Mouse (Mus musculus): ENCODE data around the gene Fndc3b. TPM values are rescaled to one million over a fixed set of nuclear protein-coding genes. Genes with fewer than 3 reads are reported as not detected.

Fndc3b gene
- polyA plus RNA-seq, 1 experiment from 2014 or later: 12.0 TPM

GRCm38 (mm10) chr3:27491821-27492220, 219.3 kb downstream of the Fndc3b start:
- H3K4me3 ChIP-seq (ENCODE audit: low read depth, low read length): no peak overlapping the region
- H3K9ac ChIP-seq (ENCODE audit: low read length): no peak overlapping the region
- H3K4me1 ChIP-seq (ENCODE audit: control insufficient read depth, insufficient read depth, low read length): no peaks in the 10 kb centered on the region
- no peaks in the 10 kb centered on the region for H3K9me3 ChIP-seq (ENCODE audit: control insufficient read depth, low read length)
- H3K27me3 ChIP-seq (ENCODE audit: control insufficient read depth, insufficient read depth, low read length): no peaks in the 10 kb centered on the region
- no peak overlapping the region for H3K4me2 ChIP-seq (ENCODE audit: low read depth, severe bottlenecking)
- WGBS: 90% methylated on average over 6 of the region's 6 CpGs
- DNase-seq (ENCODE audit: low spot score): no peak
- no peaks in the 10 kb centered on the region for H3K36me3 ChIP-seq (ENCODE audit: control insufficient read depth, insufficient read depth, low read length)
- ATAC-seq (ENCODE audit: insufficient number of reproducible peaks, low FRiP score, low TSS enrichment, low read depth): no peak
- no peak overlapping the region for H3K27ac ChIP-seq (replicated peaks; ENCODE audit: low read depth, low read length)

GRCm38 (mm10) chr3:27491367-27491766, 219.7 kb downstream of the Fndc3b start:
- DNase-seq (ENCODE audit: low spot score) (no peak), ATAC-seq (ENCODE audit: insufficient number of reproducible peaks, low FRiP score, low TSS enrichment, low read depth) (no peak)
- H3K27ac ChIP-seq (replicated peaks; ENCODE audit: low read depth, low read length): no peak overlapping the region
- no peaks in the 10 kb centered on the region for H3K4me1 ChIP-seq (ENCODE audit: control insufficient read depth, insufficient read depth, low read length)
- no peaks in the 10 kb centered on the region for H3K36me3 ChIP-seq (ENCODE audit: control insufficient read depth, insufficient read depth, low read length)
- no peaks in the 10 kb centered on the region for H3K9me3 ChIP-seq (ENCODE audit: control insufficient read depth, low read length)
- H3K9ac ChIP-seq (ENCODE audit: low read length): no peak overlapping the region
- H3K4me3 ChIP-seq (ENCODE audit: low read depth, low read length): no peak overlapping the region
- no peaks in the 10 kb centered on the region for H3K27me3 ChIP-seq (ENCODE audit: control insufficient read depth, insufficient read depth, low read length)
- H3K4me2 ChIP-seq (ENCODE audit: low read depth, severe bottlenecking): no peak overlapping the region
- WGBS: 95% methylated on average over 8 of the region's 8 CpGs

GRCm38 (mm10) chr3:27490891-27491290, 220.2 kb downstream of the Fndc3b start:
- Histone ChIP-seq H3K4me2 (ENCODE audit: low read depth, severe bottlenecking) (no peak overlapping the region), H3K9me3 (ENCODE audit: control insufficient read depth, low read length) (no peaks in the 10 kb centered on the region), H3K9ac (ENCODE audit: low read length) (no peak overlapping the region), H3K27me3 (ENCODE audit: control insufficient read depth, insufficient read depth, low read length) (no peaks in the 10 kb centered on the region), H3K4me3 (ENCODE audit: low read depth, low read length) (no peak overlapping the region), H3K36me3 (ENCODE audit: control insufficient read depth, insufficient read depth, low read length) (no peaks in the 10 kb centered on the region; the same call in 1 of the 2 replicates), H3K27ac (replicated peaks; ENCODE audit: low read depth, low read length) (no peak overlapping the region), H3K4me1 (ENCODE audit: control insufficient read depth, insufficient read depth, low read length) (no peaks in the 10 kb centered on the region)
- DNase-seq (ENCODE audit: low spot score) (no peak), ATAC-seq (ENCODE audit: insufficient number of reproducible peaks, low FRiP score, low TSS enrichment, low read depth) (no peak)
- 92% methylated on average over 9 of the region's 9 CpGs for WGBS

- no peak for ATAC-seq (ENCODE audit: insufficient number of reproducible peaks, low FRiP score, low TSS enrichment, low read depth)
- H3K27ac ChIP-seq (replicated peaks; ENCODE audit: low read depth, low read length): no peak overlapping the region
- no peak overlapping the region for H3K4me3 ChIP-seq (ENCODE audit: low read depth, low read length)
- H3K27me3 ChIP-seq (ENCODE audit: control insufficient read depth, insufficient read depth, low read length): no peaks in the 10 kb centered on the region
- H3K9me3 ChIP-seq (ENCODE audit: control insufficient read depth, low read length): no peaks in the 10 kb centered on the region
- H3K4me1 ChIP-seq (ENCODE audit: control insufficient read depth, insufficient read depth, low read length): no peaks in the 10 kb centered on the region
- H3K4me2 ChIP-seq (ENCODE audit: low read depth, severe bottlenecking): no peak overlapping the region
- WGBS: 89% methylated on average over 6 of the region's 6 CpGs
- no peaks in the 10 kb centered on the region; the same call in 1 of the 2 replicates for H3K36me3 ChIP-seq (ENCODE audit: control insufficient read depth, insufficient read depth, low read length)
- H3K9ac ChIP-seq (ENCODE audit: low read length): no peak overlapping the region
- no peak for DNase-seq (ENCODE audit: low spot score)
Measured at GRCm38 (mm10) chr3:27489550-27489949, 221.6 kb downstream of the Fndc3b start.

- Histone ChIP-seq H3K4me3 (ENCODE audit: low read depth, low read length) (no peak overlapping the region), H3K4me1 (ENCODE audit: control insufficient read depth, insufficient read depth, low read length) (no peaks in the 10 kb centered on the region; the same call in 1 of the 2 replicates), H3K9ac (ENCODE audit: low read length) (no peak overlapping the region), H3K36me3 (ENCODE audit: control insufficient read depth, insufficient read depth, low read length) (no peaks in the 10 kb centered on the region; the same call in 1 of the 2 replicates), H3K27me3 (ENCODE audit: control insufficient read depth, insufficient read depth, low read length) (no peaks in the 10 kb centered on the region), H3K4me2 (ENCODE audit: low read depth, severe bottlenecking) (no peak overlapping the region), H3K27ac (replicated peaks; ENCODE audit: low read depth, low read length) (no peak overlapping the region), H3K9me3 (ENCODE audit: control insufficient read depth, low read length) (no peaks in the 10 kb centered on the region)
- no peak for DNase-seq (ENCODE audit: low spot score)
- ATAC-seq (ENCODE audit: insufficient number of reproducible peaks, low FRiP score, low TSS enrichment, low read depth): no peak
- WGBS: 90% methylated on average over 4 of the region's 4 CpGs
Measured at GRCm38 (mm10) chr3:27485141-27485540, 226.0 kb downstream of the Fndc3b start.

GRCm38 (mm10) chr3:27484698-27485097, 226.4 kb downstream of the Fndc3b start:
- H3K36me3 ChIP-seq (ENCODE audit: control insufficient read depth, insufficient read depth, low read length): no peaks in the 10 kb centered on the region; the same call in 1 of the 2 replicates
- WGBS: 69% methylated on average over 3 of the region's 3 CpGs
- ATAC-seq (ENCODE audit: insufficient number of reproducible peaks, low FRiP score, low TSS enrichment, low read depth): no peak

GRCm38 (mm10) chr3:27483762-27484161, 227.3 kb downstream of the Fndc3b start:
- Histone ChIP-seq H3K9ac (ENCODE audit: low read length) (no peak overlapping the region), H3K27ac (replicated peaks; ENCODE audit: low read depth, low read length) (no peak overlapping the region), H3K27me3 (ENCODE audit: control insufficient read depth, insufficient read depth, low read length) (no peaks in the 10 kb centered on the region), H3K4me1 (ENCODE audit: control insufficient read depth, insufficient read depth, low read length) (no peaks in the 10 kb centered on the region; the same call in 1 of the 2 replicates), H3K36me3 (ENCODE audit: control insufficient read depth, insufficient read depth, low read length) (no peaks in the 10 kb centered on the region; the same call in 1 of the 2 replicates), H3K4me3 (ENCODE audit: low read depth, low read length) (no peak overlapping the region), H3K9me3 (ENCODE audit: control insufficient read depth, low read length) (no peaks in the 10 kb centered on the region), H3K4me2 (ENCODE audit: low read depth, severe bottlenecking) (no peak overlapping the region)
- ATAC-seq (ENCODE audit: insufficient number of reproducible peaks, low FRiP score, low TSS enrichment, low read depth): no peak
- DNase-seq (ENCODE audit: low spot score): no peak
- WGBS: 84% methylated on average over 10 of the region's 10 CpGs

More at GRCm38 (mm10) chr3:27484698-27485097, 226.4 kb downstream of the Fndc3b start:
- no peaks in the 10 kb centered on the region for H3K9me3 ChIP-seq (ENCODE audit: control insufficient read depth, low read length)
- no peak overlapping the region for H3K9ac ChIP-seq (ENCODE audit: low read length)
- no peaks in the 10 kb centered on the region for H3K27me3 ChIP-seq (ENCODE audit: control insufficient read depth, insufficient read depth, low read length)
- H3K4me3 ChIP-seq (ENCODE audit: low read depth, low read length): no peak overlapping the region
- H3K27ac ChIP-seq (replicated peaks; ENCODE audit: low read depth, low read length): no peak overlapping the region
- H3K4me2 ChIP-seq (ENCODE audit: low read depth, severe bottlenecking): no peak overlapping the region
- H3K4me1 ChIP-seq (ENCODE audit: control insufficient read depth, insufficient read depth, low read length): no peaks in the 10 kb centered on the region; the same call in 1 of the 2 replicates
- DNase-seq (ENCODE audit: low spot score): no peak

GRCm38 (mm10) chr3:27483321-27483720, 227.8 kb downstream of the Fndc3b start:
- no peaks in the 10 kb centered on the region; the same call in 1 of the 2 replicates for H3K36me3 ChIP-seq (ENCODE audit: control insufficient read depth, insufficient read depth, low read length)

GRCm38 (mm10) chr3:27481738-27482137, 229.4 kb downstream of the Fndc3b start:
- Histone ChIP-seq H3K36me3 (ENCODE audit: control insufficient read depth, insufficient read depth, low read length) (no peaks in the 10 kb centered on the region; the same call in 1 of the 2 replicates), H3K4me2 (ENCODE audit: low read depth, severe bottlenecking) (no peak overlapping the region), H3K4me3 (ENCODE audit: low read depth, low read length) (no peak overlapping the region), H3K9ac (ENCODE audit: low read length) (no peak overlapping the region), H3K4me1 (ENCODE audit: control insufficient read depth, insufficient read depth, low read length) (no peaks in the 10 kb centered on the region; the same call in 1 of the 2 replicates), H3K27ac (replicated peaks; ENCODE audit: low read depth, low read length) (no peak overlapping the region), H3K9me3 (ENCODE audit: control insufficient read depth, low read length) (no peaks in the 10 kb centered on the region), H3K27me3 (ENCODE audit: control insufficient read depth, insufficient read depth, low read length) (no peaks in the 10 kb centered on the region)
- ATAC-seq (ENCODE audit: insufficient number of reproducible peaks, low FRiP score, low TSS enrichment, low read depth): no peak
- no peak for DNase-seq (ENCODE audit: low spot score)
- WGBS: 95% methylated on average over 5 of the region's 5 CpGs

More at GRCm38 (mm10) chr3:27483321-27483720, 227.8 kb downstream of the Fndc3b start:
- no peak for DNase-seq (ENCODE audit: low spot score)
- no peak overlapping the region for H3K27ac ChIP-seq (replicated peaks; ENCODE audit: low read depth, low read length)
- no peak for ATAC-seq (ENCODE audit: insufficient number of reproducible peaks, low FRiP score, low TSS enrichment, low read depth)
- no peak overlapping the region for H3K9ac ChIP-seq (ENCODE audit: low read length)
- H3K4me2 ChIP-seq (ENCODE audit: low read depth, severe bottlenecking): no peak overlapping the region
- H3K4me1 ChIP-seq (ENCODE audit: control insufficient read depth, insufficient read depth, low read length): no peaks in the 10 kb centered on the region; the same call in 1 of the 2 replicates
- no peak overlapping the region for H3K4me3 ChIP-seq (ENCODE audit: low read depth, low read length)
- H3K9me3 ChIP-seq (ENCODE audit: control insufficient read depth, low read length): no peaks in the 10 kb centered on the region
- 90% methylated on average over 3 of the region's 3 CpGs for WGBS
- H3K27me3 ChIP-seq (ENCODE audit: control insufficient read depth, insufficient read depth, low read length): no peaks in the 10 kb centered on the region
